Mouse (Mus musculus): ENCODE data around the gene Nr2e1.

DNA sequence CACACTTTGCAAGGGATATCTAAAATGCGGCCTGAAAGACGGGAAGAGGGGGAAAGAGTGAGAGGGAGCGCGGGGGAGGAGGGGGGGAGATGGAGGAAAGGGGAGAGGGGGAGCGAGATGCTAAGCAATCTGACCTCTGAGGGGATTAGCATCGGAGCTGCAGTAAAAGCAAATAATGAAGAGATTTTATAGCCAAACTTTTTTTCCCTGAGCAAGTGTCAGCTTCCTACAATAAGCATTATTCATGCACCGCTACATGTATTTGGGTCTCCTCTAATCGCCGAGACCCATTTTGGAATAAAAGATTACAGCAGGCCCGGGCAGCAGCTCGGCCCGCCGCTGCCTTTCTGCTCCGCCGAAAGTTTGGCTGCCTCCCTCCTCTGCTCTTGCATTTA is 5.2 kb downstream of the Nr2e1 start:
- TF ChIP-seq CTCF (IDR thresholded peaks at IDR 0.05; ENCODE audit: control insufficient read depth, insufficient read depth, insufficient read length) = no peak
- no peak for TF ChIP-seq CEBPB (IDR thresholded peaks at IDR 0.05; ENCODE audit: low read depth)
- TF ChIP-seq USF1 (IDR thresholded peaks at IDR 0.05; ENCODE audit: low read depth) = no peak
- no peak for TF ChIP-seq MYOD1 (IDR thresholded peaks at IDR 0.05; ENCODE audit: control insufficient read depth, insufficient read length, low read depth)
- TF ChIP-seq MYOG (IDR thresholded peaks at IDR 0.05; ENCODE audit: control insufficient read depth, extremely low read depth, insufficient read length) = no peak
